Mouse (Mus musculus): ENCODE measurements around the gene Wnk2. TPM values are rescaled to one million over a fixed set of nuclear protein-coding genes. Genes with fewer than 3 reads are reported as not detected.

Wnk2 gene
- polyA plus RNA-seq, 1 experiment, result not detected

GRCm38 (mm10) chr13:49146040-49146697 is 1.6 kb downstream of the Wnk2 start:
- Histone ChIP-seq H3K36me3 (ENCODE audit: control insufficient read depth, insufficient read depth) (no peaks in the 10 kb centered on the region), H3ac (ENCODE audit: control insufficient read depth, insufficient read length) (no peak overlapping the region), H3K27me3 (ENCODE audit: control insufficient read depth, insufficient read depth, insufficient read length) (peaks cover 84% of the 10 kb centered on the region), H3K4me2 (ENCODE audit: low read depth) (no peak overlapping the region), H3K4me3 (no peak overlapping the region), H3K79me2 (ENCODE audit: control insufficient read depth, insufficient read depth) (no peaks in the 10 kb centered on the region)
- TF ChIP-seq USF1 (IDR thresholded peaks at IDR 0.05; ENCODE audit: low read depth) (no peak), POLR2AphosphoS2 (IDR thresholded peaks at IDR 0.05; ENCODE audit: insufficient read length, low read depth) (no peak), TCF3 (IDR thresholded peaks at IDR 0.05; ENCODE audit: insufficient read length, low read depth) (no peak), MYOG (IDR thresholded peaks at IDR 0.05; ENCODE audit: control insufficient read depth in 1 of 3, insufficient read depth in 1 of 3, insufficient read length in 2 of 3, low read depth in 2 of 3) (no peak), MYOD1 (IDR thresholded peaks at IDR 0.05; ENCODE audit: control insufficient read depth in 1 of 3, insufficient read length in 2 of 3, low read depth in 2 of 3) (no peak), CEBPB (IDR thresholded peaks at IDR 0.05; ENCODE audit: insufficient read depth, poor library complexity, severe bottlenecking) (no peak), SRF (IDR thresholded peaks at IDR 0.05; ENCODE audit: control insufficient read depth, insufficient read length, low read depth) (no peak), TCF12 (IDR thresholded peaks at IDR 0.05; ENCODE audit: insufficient read depth, poor library complexity, severe bottlenecking) (no peak), MAX (IDR thresholded peaks at IDR 0.05; ENCODE audit: low read depth) (no peak), E2F4 (IDR thresholded peaks at IDR 0.05; ENCODE audit: insufficient read depth) (no peak), REST (IDR thresholded peaks at IDR 0.05; ENCODE audit: insufficient read depth, insufficient read length) (no peak), POLR2A (IDR thresholded peaks at IDR 0.05; ENCODE audit: insufficient read length, low read depth) (no peak)

GRCm38 (mm10) chr13:49145396-49145795 is 2.4 kb downstream of the Wnk2 start:
- Histone ChIP-seq H3K36me3 (ENCODE audit: control insufficient read depth, insufficient read depth) (no peaks in the 10 kb centered on the region), H3ac (ENCODE audit: control insufficient read depth, insufficient read length) (no peak overlapping the region), H3K27me3 (ENCODE audit: control insufficient read depth, insufficient read depth, insufficient read length) (peaks cover 84% of the 10 kb centered on the region), H3K4me2 (ENCODE audit: low read depth) (no peak overlapping the region), H3K79me2 (ENCODE audit: control insufficient read depth, insufficient read depth) (no peaks in the 10 kb centered on the region), H3K4me3 (no peak overlapping the region)
- TF ChIP-seq MYOG (IDR thresholded peaks at IDR 0.05; ENCODE audit: control insufficient read depth in 1 of 3, insufficient read depth in 1 of 3, insufficient read length in 2 of 3, low read depth in 2 of 3), result peak in 1 of 3 experiments; percentile 30
- peak in 1 of 3 experiments; percentile 34 for TF ChIP-seq MYOD1 (IDR thresholded peaks at IDR 0.05; ENCODE audit: control insufficient read depth in 1 of 3, insufficient read length in 2 of 3, low read depth in 2 of 3)
- TF ChIP-seq E2F4 (IDR thresholded peaks at IDR 0.05; ENCODE audit: insufficient read depth), result no peak
- TF ChIP-seq MAX (IDR thresholded peaks at IDR 0.05; ENCODE audit: low read depth), result no peak

GRCm38 (mm10) chr13:49144451-49144850 is 3.4 kb downstream of the Wnk2 start:
- H3ac ChIP-seq (ENCODE audit: control insufficient read depth, insufficient read length), result no peak overlapping the region
- no peak overlapping the region for H3K4me2 ChIP-seq (ENCODE audit: low read depth)
- TF ChIP-seq SRF (IDR thresholded peaks at IDR 0.05; ENCODE audit: control insufficient read depth, insufficient read length, low read depth) (no peak), MAX (IDR thresholded peaks at IDR 0.05; ENCODE audit: low read depth) (no peak), REST (IDR thresholded peaks at IDR 0.05; ENCODE audit: insufficient read depth, insufficient read length) (no peak), TCF12 (IDR thresholded peaks at IDR 0.05; ENCODE audit: insufficient read depth, poor library complexity, severe bottlenecking) (no peak), POLR2A (IDR thresholded peaks at IDR 0.05; ENCODE audit: insufficient read length, low read depth) (no peak), CEBPB (IDR thresholded peaks at IDR 0.05; ENCODE audit: insufficient read depth, poor library complexity, severe bottlenecking) (no peak), USF1 (IDR thresholded peaks at IDR 0.05; ENCODE audit: low read depth) (no peak), TCF3 (IDR thresholded peaks at IDR 0.05; ENCODE audit: insufficient read length, low read depth) (no peak), E2F4 (IDR thresholded peaks at IDR 0.05; ENCODE audit: insufficient read depth) (no peak), MYOG (IDR thresholded peaks at IDR 0.05; ENCODE audit: control insufficient read depth in 1 of 3, insufficient read depth in 1 of 3, insufficient read length in 2 of 3, low read depth in 2 of 3) (no peak), MYOD1 (IDR thresholded peaks at IDR 0.05; ENCODE audit: control insufficient read depth in 1 of 3, insufficient read length in 2 of 3, low read depth in 2 of 3) (no peak), POLR2AphosphoS2 (IDR thresholded peaks at IDR 0.05; ENCODE audit: insufficient read length, low read depth) (no peak)
- no peak overlapping the region for H3K4me3 ChIP-seq
- H3K36me3 ChIP-seq (ENCODE audit: control insufficient read depth, insufficient read depth), result no peaks in the 10 kb centered on the region
- no peaks in the 10 kb centered on the region for H3K79me2 ChIP-seq (ENCODE audit: control insufficient read depth, insufficient read depth)
- H3K27me3 ChIP-seq (ENCODE audit: control insufficient read depth, insufficient read depth, insufficient read length), result peaks cover 84% of the 10 kb centered on the region

GRCm38 (mm10) chr13:49143323-49143722 is 4.5 kb downstream of the Wnk2 start:
- H3K4me3 ChIP-seq, result no peak overlapping the region
- H3K27me3 ChIP-seq (ENCODE audit: control insufficient read depth, insufficient read depth, insufficient read length), result peaks cover 81% of the 10 kb centered on the region
- no peak overlapping the region for H3ac ChIP-seq (ENCODE audit: control insufficient read depth, insufficient read length)
- no peak for TF ChIP-seq E2F4 (IDR thresholded peaks at IDR 0.05; ENCODE audit: insufficient read depth)
- no peak for TF ChIP-seq SRF (IDR thresholded peaks at IDR 0.05; ENCODE audit: control insufficient read depth, insufficient read length, low read depth)
- no peak for TF ChIP-seq MYOD1 (IDR thresholded peaks at IDR 0.05; ENCODE audit: control insufficient read depth in 1 of 3, insufficient read length in 2 of 3, low read depth in 2 of 3)
- TF ChIP-seq REST (IDR thresholded peaks at IDR 0.05; ENCODE audit: insufficient read depth, insufficient read length), result no peak
- no peak for TF ChIP-seq CEBPB (IDR thresholded peaks at IDR 0.05; ENCODE audit: insufficient read depth, poor library complexity, severe bottlenecking)
- TF ChIP-seq POLR2AphosphoS2 (IDR thresholded peaks at IDR 0.05; ENCODE audit: insufficient read length, low read depth), result no peak
- TF ChIP-seq MYOG (IDR thresholded peaks at IDR 0.05; ENCODE audit: control insufficient read depth in 1 of 3, insufficient read depth in 1 of 3, insufficient read length in 2 of 3, low read depth in 2 of 3), result no peak
- TF ChIP-seq TCF12 (IDR thresholded peaks at IDR 0.05; ENCODE audit: insufficient read depth, poor library complexity, severe bottlenecking), result no peak
- no peak for TF ChIP-seq POLR2A (IDR thresholded peaks at IDR 0.05; ENCODE audit: insufficient read length, low read depth)
- no peak for TF ChIP-seq USF1 (IDR thresholded peaks at IDR 0.05; ENCODE audit: low read depth)
- no peak for TF ChIP-seq MAX (IDR thresholded peaks at IDR 0.05; ENCODE audit: low read depth)
- no peak for TF ChIP-seq TCF3 (IDR thresholded peaks at IDR 0.05; ENCODE audit: insufficient read length, low read depth)
- no peaks in the 10 kb centered on the region for H3K36me3 ChIP-seq (ENCODE audit: control insufficient read depth, insufficient read depth)
- no peak overlapping the region for H3K4me2 ChIP-seq (ENCODE audit: low read depth)
- no peaks in the 10 kb centered on the region for H3K79me2 ChIP-seq (ENCODE audit: control insufficient read depth, insufficient read depth)
